Mouse (Mus musculus): Measurements from ENCODE around the gene Foxf2.

Gene Foxf2

GRCm38 (mm10) chr13:31625333-31626101 is at the start of gene Foxf2:
Gene Foxf2 (plus strand): TSS chr13:31625816.
- in situ Hi-C loops (cut with MboI; ENCODE audit: unreplicated experiment in 2 of 2): loop anchor here in 1 of 2 experiments (5.0 to 10.0 kb wide), 5 partner anchors 37 to 1071 kb away; partner anchors contain the start of genes Exoc2 and Gm5447

GRCm38 (mm10) chr13:31576696-31577095 is 48.9 kb upstream of the Foxf2 start:
- in situ Hi-C loops (cut with MboI; ENCODE audit: unreplicated experiment in 2 of 2): no loop called here

GRCm38 (mm10) chr13:31577576-31577975 is 48.0 kb upstream of the Foxf2 start:
- in situ Hi-C loops (cut with MboI; ENCODE audit: unreplicated experiment in 2 of 2): no loop called here

- in situ Hi-C loops (cut with MboI; ENCODE audit: unreplicated experiment in 2 of 2): no loop called here
Observed at GRCm38 (mm10) chr13:31578389-31578788, 47.2 kb upstream of the Foxf2 start.

- in situ Hi-C loops (cut with MboI; ENCODE audit: unreplicated experiment in 2 of 2): no loop called here
Observed at GRCm38 (mm10) chr13:31579866-31580265, 45.8 kb upstream of the Foxf2 start.

- in situ Hi-C loops (cut with MboI; ENCODE audit: unreplicated experiment in 2 of 2): no loop called here
Observed at GRCm38 (mm10) chr13:31587341-31587740, 38.3 kb upstream of the Foxf2 start.

GRCm38 (mm10) chr13:31599576-31599975 is 26.0 kb upstream of the Foxf2 start:
- in situ Hi-C loops (cut with MboI; ENCODE audit: unreplicated experiment in 2 of 2): no loop called here

GRCm38 (mm10) chr13:31603964-31604363 is 21.7 kb upstream of the Foxf2 start:
- in situ Hi-C loops (cut with MboI; ENCODE audit: unreplicated experiment in 2 of 2): loop anchor here in 1 of 2 experiments (25.0 kb wide), 1 partner anchor 842 kb away; no protein-coding TSS in a partner anchor

GRCm38 (mm10) chr13:31614724-31615465 is 10.7 kb upstream of the Foxf2 start:
- in situ Hi-C loops (cut with MboI; ENCODE audit: unreplicated experiment in 2 of 2): loop anchor here (5.0 to 25.0 kb wide), 5 partner anchors 530 to 1050 kb away; no protein-coding TSS in a partner anchor

- in situ Hi-C loops (cut with MboI; ENCODE audit: unreplicated experiment in 2 of 2): loop anchor here (5.0 to 25.0 kb wide), 5 partner anchors 531 to 1051 kb away; no protein-coding TSS in a partner anchor
Observed at GRCm38 (mm10) chr13:31615561-31616165, 10.0 kb upstream of the Foxf2 start.

- in situ Hi-C loops (cut with MboI; ENCODE audit: unreplicated experiment in 2 of 2): loop anchor here (5.0 to 25.0 kb wide), 5 partner anchors 533 to 1053 kb away; no protein-coding TSS in a partner anchor
Observed at GRCm38 (mm10) chr13:31618001-31618400, 7.6 kb upstream of the Foxf2 start.

GRCm38 (mm10) chr13:31618416-31618815 is 7.2 kb upstream of the Foxf2 start:
- in situ Hi-C loops (cut with MboI; ENCODE audit: unreplicated experiment in 2 of 2): loop anchor here (5.0 to 25.0 kb wide), 5 partner anchors 534 to 1054 kb away; no protein-coding TSS in a partner anchor

- in situ Hi-C loops (cut with MboI; ENCODE audit: unreplicated experiment in 2 of 2): loop anchor here (5.0 to 25.0 kb wide), 5 partner anchors 534 to 1054 kb away; no protein-coding TSS in a partner anchor
Observed at GRCm38 (mm10) chr13:31618919-31619655, 6.5 kb upstream of the Foxf2 start.

- in situ Hi-C loops (cut with MboI; ENCODE audit: unreplicated experiment in 2 of 2): loop anchor here (5.0 to 25.0 kb wide), 9 partner anchors 535 to 1065 kb away; partner anchors contain the start of genes Exoc2 (in 1 of the 2) and Gm5447 (in 1 of the 2)
Observed at GRCm38 (mm10) chr13:31619826-31620498, 5.7 kb upstream of the Foxf2 start.

- in situ Hi-C loops (cut with MboI; ENCODE audit: unreplicated experiment in 2 of 2): loop anchor here (10.0 to 25.0 kb wide), 5 partner anchors 646 to 1066 kb away; partner anchors contain the start of genes Exoc2 (in 1 of the 2) and Gm5447 (in 1 of the 2)
Observed at GRCm38 (mm10) chr13:31620499-31620847, 5.1 kb upstream of the Foxf2 start.

- in situ Hi-C loops (cut with MboI; ENCODE audit: unreplicated experiment in 2 of 2): loop anchor here (10.0 to 25.0 kb wide), 5 partner anchors 646 to 1066 kb away; partner anchors contain the start of genes Exoc2 (in 1 of the 2) and Gm5447 (in 1 of the 2)
Observed at GRCm38 (mm10) chr13:31620937-31621336, 4.7 kb upstream of the Foxf2 start.

GRCm38 (mm10) chr13:31621741-31622140 is 3.9 kb upstream of the Foxf2 start:
- in situ Hi-C loops (cut with MboI; ENCODE audit: unreplicated experiment in 2 of 2): loop anchor here (10.0 to 25.0 kb wide), 5 partner anchors 647 to 1067 kb away; partner anchors contain the start of genes Exoc2 (in 1 of the 2) and Gm5447 (in 1 of the 2)

GRCm38 (mm10) chr13:31622371-31622770 is 3.2 kb upstream of the Foxf2 start:
- in situ Hi-C loops (cut with MboI; ENCODE audit: unreplicated experiment in 2 of 2): loop anchor here (10.0 to 25.0 kb wide), 5 partner anchors 648 to 1068 kb away; partner anchors contain the start of genes Exoc2 (in 1 of the 2) and Gm5447 (in 1 of the 2)

GRCm38 (mm10) chr13:31623291-31623690 is 2.3 kb upstream of the Foxf2 start:
- in situ Hi-C loops (cut with MboI; ENCODE audit: unreplicated experiment in 2 of 2): loop anchor here (10.0 to 25.0 kb wide), 5 partner anchors 648 to 1068 kb away; partner anchors contain the start of genes Exoc2 (in 1 of the 2) and Gm5447 (in 1 of the 2)

All from v-Abl transformed pro-B cells (cell line).